Mouse (Mus musculus): Measurements from ENCODE around the gene Medag.

- TF ChIP-seq POLR2A (IDR thresholded peaks at IDR 0.05; ENCODE audit: insufficient read depth, low read depth, low read length) (no peak), CTCF (IDR thresholded peaks at IDR 0.05) (peak; percentile 29), EP300 (IDR thresholded peaks at IDR 0.05; ENCODE audit: insufficient read depth, low read depth, low read length) (no peak)
Observed at GRCm38 (mm10) chr5:149392420-149392988, 19.0 kb upstream of the Medag start.

Measured in heart, adult 2 months (tissue).